Mouse (Mus musculus): Measurements from ENCODE around the gene Tln1. TPM values are rescaled to one million over a fixed set of nuclear protein-coding genes. Genes with fewer than 3 reads are reported as not detected.

Tln1 gene
- 100 to 1,000 TPM; 144 to 270 TPM for polyA plus RNA-seq (2017; shearing (Covaris generic))

DNA sequence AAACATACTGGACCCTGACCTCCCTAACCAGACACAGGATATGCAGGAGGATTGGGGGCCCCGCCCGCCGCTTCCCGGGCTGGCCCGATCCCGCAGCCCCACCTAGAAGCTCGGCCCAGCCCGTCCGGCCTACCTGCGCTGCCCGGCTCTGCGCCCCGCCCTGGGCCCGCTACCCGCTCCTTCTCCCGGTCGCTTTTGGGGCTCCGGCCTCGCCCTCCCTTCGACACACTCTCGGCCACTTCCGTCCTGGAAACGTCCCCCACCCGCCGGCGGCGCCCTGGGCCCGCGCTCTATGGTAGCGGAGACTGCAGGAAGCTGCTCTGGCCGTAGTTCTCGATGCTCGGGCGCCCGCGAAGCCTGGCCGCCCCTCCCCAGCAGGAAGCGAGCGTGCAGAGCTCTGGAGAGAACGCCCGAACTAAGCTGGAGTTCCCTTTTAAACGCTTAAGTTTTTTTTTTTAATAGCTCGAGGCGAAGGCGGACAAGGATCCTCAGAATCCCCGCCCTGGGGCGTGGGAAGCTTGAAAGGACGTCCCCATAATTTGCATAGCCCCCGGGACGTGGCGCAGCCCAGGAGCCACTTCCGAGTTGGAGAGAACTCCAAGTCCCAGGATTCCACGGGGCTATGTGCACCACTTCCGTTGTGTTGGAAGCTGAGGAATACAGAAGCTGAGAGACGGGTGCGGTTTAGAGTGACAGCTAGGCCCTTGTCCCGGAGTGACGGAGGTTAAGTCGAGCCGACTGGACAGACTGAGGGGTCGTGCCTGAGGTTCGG is at the start of gene Tln1, which contains the start of gene Creb3:
Gene Tln1 (minus strand): TSS at position 695 of the 772 bp plus-strand sequence.
Gene Creb3 (plus strand): TSS at position 336 of the 772 bp plus-strand sequence.

DNA sequence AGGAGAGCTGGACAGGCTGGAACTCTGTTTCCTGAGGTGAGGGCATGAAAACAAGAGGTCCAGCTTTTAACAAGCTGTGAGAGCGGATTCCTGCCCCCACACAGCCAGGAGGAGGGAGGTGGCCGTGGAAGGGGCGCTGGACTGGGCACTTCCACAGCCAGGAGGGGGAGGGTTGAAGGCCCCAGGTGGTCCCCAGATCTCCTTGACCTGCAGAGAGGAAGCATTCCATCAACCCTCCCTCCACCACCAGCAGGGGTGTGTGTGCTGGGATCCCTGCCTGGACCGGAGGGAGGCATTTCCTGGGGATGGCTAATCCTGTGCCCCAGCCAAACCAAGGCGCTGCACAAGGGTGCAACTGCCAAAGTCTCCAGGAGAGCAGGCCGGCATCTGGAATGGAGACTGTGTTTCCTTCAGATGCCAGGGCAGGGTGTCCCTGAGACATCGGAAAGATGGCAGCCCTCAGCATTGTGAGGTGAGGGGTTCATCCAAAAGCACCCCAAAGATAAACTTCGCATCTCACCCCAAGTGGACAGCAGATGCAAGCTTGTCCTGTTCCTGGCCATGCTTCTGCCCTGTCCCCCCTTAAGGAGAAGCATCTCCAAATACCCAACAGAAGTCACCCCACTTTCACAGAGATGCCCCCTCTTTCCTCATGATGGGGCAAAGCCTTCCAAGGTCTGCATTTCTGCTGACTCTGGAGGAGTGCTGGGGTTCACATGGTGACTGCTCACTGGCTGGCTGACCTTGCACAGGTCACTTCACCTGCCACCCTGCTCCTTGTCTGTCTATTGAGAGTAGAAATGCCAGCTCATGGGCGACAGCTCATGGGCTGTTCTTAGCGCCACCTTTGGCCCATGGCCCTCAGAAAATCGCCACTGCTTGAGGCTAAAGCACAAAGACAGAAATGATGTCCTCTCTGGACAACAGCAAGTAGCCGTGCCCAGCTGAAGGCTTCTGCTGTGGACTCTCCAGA is 22.2 kb upstream of the Tln1 start, which contains the start of gene Msmp:
Gene Msmp (minus strand): TSS at position 51 of the 973 bp plus-strand sequence.

GRCm38 (mm10) chr4:43578376-43579204 is 16.1 kb upstream of the Tln1 start, which contains the start of the genes Rgp1 and Gba2:
Gene Rgp1, plus strand, starts transcription at chr4:43578715.
Gene Gba2, minus strand, starts transcription at chr4:43578873.

DNA sequence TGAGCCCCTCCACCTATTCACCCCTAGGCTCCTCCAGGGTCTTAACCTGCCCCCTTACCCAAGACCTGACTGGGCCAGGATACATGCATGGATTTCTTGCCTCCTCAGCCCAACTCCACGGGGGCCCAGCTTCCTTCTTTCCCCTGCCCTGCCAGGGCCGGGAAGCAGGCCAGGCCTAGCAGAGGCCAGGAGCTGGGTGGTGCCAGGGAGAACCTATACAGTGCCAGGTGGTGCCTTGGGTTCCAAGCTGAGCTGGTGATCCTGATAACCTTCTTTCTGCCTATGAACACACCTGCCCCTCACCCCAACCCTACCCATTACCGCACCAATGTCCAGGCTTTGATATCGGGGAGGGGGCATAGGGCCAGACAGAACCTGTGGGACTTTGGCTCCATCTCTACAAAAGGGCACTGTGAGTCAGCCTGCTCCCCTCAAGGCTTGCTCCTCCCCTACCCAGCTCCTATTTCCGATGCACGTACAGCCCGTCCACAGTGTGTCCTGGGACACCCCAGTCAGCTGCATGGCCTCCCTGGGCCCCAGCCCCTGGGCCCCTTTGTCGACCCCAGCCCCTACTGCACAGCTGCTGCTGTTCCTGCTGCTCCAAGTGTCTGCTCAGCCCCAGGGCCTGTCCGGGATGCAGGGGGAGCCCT is 55.8 kb downstream of the Tln1 start, which contains the start of gene Car9:
Gene Car9 (plus strand): TSS at position 431 of the 650 bp plus-strand sequence.

DNA sequence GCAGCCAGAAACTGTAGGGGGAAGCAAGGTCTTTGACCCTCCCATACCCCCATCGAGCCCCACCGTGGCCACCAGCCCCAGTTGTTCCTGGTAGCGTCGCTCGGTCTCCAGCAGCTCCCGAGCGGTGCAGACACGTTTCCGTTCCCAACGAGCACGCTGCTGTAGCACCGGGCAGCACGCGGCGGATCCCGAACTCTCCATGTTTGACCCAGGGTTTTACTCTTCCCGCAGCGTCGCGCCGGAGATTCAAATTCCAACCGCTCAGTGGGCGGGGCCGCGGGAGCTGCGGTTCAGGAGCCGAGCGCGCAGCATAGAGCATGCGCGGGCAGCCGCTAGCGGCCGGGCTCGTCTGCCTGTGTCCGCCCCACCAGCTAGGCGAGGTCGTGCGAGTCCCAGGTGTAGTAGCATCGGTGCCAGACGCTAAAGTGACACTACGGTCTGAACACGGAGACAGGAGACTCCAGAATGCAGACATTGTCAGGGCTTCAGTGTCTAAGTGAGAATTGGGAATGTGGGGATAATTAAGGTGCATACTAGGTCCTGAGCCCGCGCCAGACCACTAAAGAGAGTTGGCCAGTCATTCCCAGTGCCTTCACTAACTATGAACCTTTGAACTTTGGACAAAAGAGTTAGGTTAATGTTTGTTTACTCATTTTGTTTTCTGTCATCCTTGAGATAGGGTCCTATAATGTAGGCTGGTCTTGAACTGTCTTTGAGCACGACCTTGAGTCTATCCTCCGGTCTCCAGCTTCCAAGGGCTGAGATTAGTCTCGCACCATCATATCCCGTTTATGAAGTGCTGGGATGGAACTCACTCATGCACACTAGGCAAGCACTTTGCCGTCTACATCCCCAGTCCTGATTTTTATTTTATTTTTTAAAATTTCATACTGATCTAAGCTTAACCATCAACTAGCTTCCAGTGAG is 62.8 kb downstream of the Tln1 start, which contains the start of gene Arhgef39:
Gene Arhgef39 (minus strand): TSS at position 289 of the 927 bp plus-strand sequence.

GRCm38 (mm10) chr4:43492821-43493185 is 69.7 kb downstream of the Tln1 start, which contains the start of gene Ccdc107:
Gene Ccdc107, plus strand, starts transcription at chr4:43492900.

GRCm38 (mm10) chr4:43483535-43484091 is 78.9 kb downstream of the Tln1 start, which contains the start of gene Sit1:
Gene Sit1, minus strand, starts transcription at chr4:43483734.

Other genes starting within 250 kb of the Tln1 start
- gene Rusc2, start 180.7 kb downstream of the Tln1 start, polyA plus RNA-seq (2017; shearing (Covaris generic)) = under 1 TPM in 1 of 2 experiments, not detected in 1; 0.96 TPM
- under 1 TPM in 1 of 2 experiments, not detected in 1; 0.12 TPM for gene Fam166b, start 133.6 kb downstream of the Tln1 start, polyA plus RNA-seq (2017; shearing (Covaris generic))
- 10 to 100 TPM; 35.2 to 58.2 TPM for gene Tesk1, start 120.8 kb downstream of the Tln1 start, polyA plus RNA-seq (2017; shearing (Covaris generic))
- 10 to 100 TPM; 14.2 to 27.3 TPM for gene Cd72, start 108.1 kb downstream of the Tln1 start, polyA plus RNA-seq (2017; shearing (Covaris generic))
- gene Sit1, start 79.0 kb downstream of the Tln1 start, polyA plus RNA-seq (2017; shearing (Covaris generic)) = 100 to 1,000 TPM; 151 to 176 TPM
- gene Ccdc107, start 69.8 kb downstream of the Tln1 start, polyA plus RNA-seq (2017; shearing (Covaris generic)) = 10 to 100 TPM; 60.9 to 85.4 TPM
- gene Arhgef39, start 63.0 kb downstream of the Tln1 start, polyA plus RNA-seq (2017; shearing (Covaris generic)) = 1 to 10 TPM; 5.6 to 6.3 TPM
- under 1 TPM; 0.17 to 0.47 TPM for gene Car9, start 55.7 kb downstream of the Tln1 start, polyA plus RNA-seq (2017; shearing (Covaris generic))
- under 1 TPM in 1 of 2 experiments, not detected in 1; 0.54 TPM for gene Tpm2, start 38.9 kb downstream of the Tln1 start, polyA plus RNA-seq (2017; shearing (Covaris generic))
- gene Creb3, start 359 bp downstream of the Tln1 start, polyA plus RNA-seq (2017; shearing (Covaris generic)) = 100 to 1,000 TPM in 1 of 2 experiments, 10 to 100 TPM in 1; 88.7 to 118 TPM
- 10 to 100 TPM; 13.3 to 17.8 TPM for gene Rgp1, start 16.0 kb upstream of the Tln1 start, polyA plus RNA-seq (2017; shearing (Covaris generic))
- gene Gba2, start 16.2 kb upstream of the Tln1 start, polyA plus RNA-seq (2017; shearing (Covaris generic)) = 10 to 100 TPM; 33.3 to 39.1 TPM
- gene Msmp, start 21.8 kb upstream of the Tln1 start, polyA plus RNA-seq (2017; shearing (Covaris generic)) = 1 to 10 TPM; 1.2 to 3.1 TPM
- gene Npr2, start 69.2 kb upstream of the Tln1 start, polyA plus RNA-seq (2017; shearing (Covaris generic)) = under 1 TPM in 1 of 2 experiments, not detected in 1; 0.18 TPM
- gene Spag8, start 90.9 kb upstream of the Tln1 start, polyA plus RNA-seq (2017; shearing (Covaris generic)) = under 1 TPM in 1 of 2 experiments, not detected in 1; 0.37 TPM
- gene Hint2, start 93.8 kb upstream of the Tln1 start, polyA plus RNA-seq (2017; shearing (Covaris generic)) = 10 to 100 TPM; 57.3 to 78.0 TPM
- gene Tmem8b, start 106.3 kb upstream of the Tln1 start, polyA plus RNA-seq (2017; shearing (Covaris generic)) = 1 to 10 TPM in 1 of 2 experiments, under 1 TPM in 1; 0.26 to 1.6 TPM
- 1 to 10 TPM; 1.2 to 1.3 TPM for gene Fam221b, start 106.5 kb upstream of the Tln1 start, polyA plus RNA-seq (2017; shearing (Covaris generic))
- gene Olfr70, start 138.1 kb upstream of the Tln1 start, polyA plus RNA-seq (2017; shearing (Covaris generic)) = not detected
- under 1 TPM in 1 of 2 experiments, not detected in 1; 0.18 TPM for gene Olfr71, start 147.6 kb upstream of the Tln1 start, polyA plus RNA-seq (2017; shearing (Covaris generic))
- gene Hrct1, start 164.5 kb upstream of the Tln1 start, polyA plus RNA-seq (2017; shearing (Covaris generic)) = not detected
- gene Spaar, start 167.3 kb upstream of the Tln1 start, polyA plus RNA-seq (2017; shearing (Covaris generic)) = under 1 TPM in 1 of 2 experiments, not detected in 1; 0.22 TPM
- gene Olfr159, start 208.3 kb upstream of the Tln1 start, polyA plus RNA-seq (2017; shearing (Covaris generic)) = not detected